Mouse (Mus musculus) CH12.LX (cell line): ENCODE data around the gene 4930404N11Rik. TPM values are rescaled to one million over a fixed set of nuclear protein-coding genes. Genes with fewer than 3 reads are reported as not detected.

ENCODE experiments used
- DNase-seq: peaks from one replicate; pipeline ENCODE4 v3.0.0-alpha.2; 2013; ENCODE audit errors: extremely low read depth
- H3K27ac ChIP-seq: 2 replicates; pipeline ENCODE4 v1.5.1; 2012; ENCODE audit warnings: low read depth, mild to moderate bottlenecking, control low read depth, moderate library complexity; ENCODE audit not compliant: insufficient read depth
- H3K27me3 ChIP-seq: replicated peaks from 2 replicates; pipeline ENCODE3; 2012; ENCODE audit warnings: inconsistent platforms
- H3K36me3 ChIP-seq, 2 experiments: replicated peaks in 1 of 2; 2 replicates each; pipeline versions ENCODE3 to v1.6.1; 2012; ENCODE audit warnings: inconsistent platforms in 1 of 2, low read length in 1 of 2, mild to moderate bottlenecking in 1 of 2, mixed read lengths in 1 of 2, moderate library complexity in 1 of 2; ENCODE audit not compliant: control insufficient read depth in 1 of 2, insufficient read depth in 1 of 2
- H3K4me1 ChIP-seq, 2 experiments: 2 replicates each; pipeline ENCODE4 v1.6.1; 2012; ENCODE audit warnings: inconsistent platforms in 1 of 2, moderate library complexity in 1 of 2; ENCODE audit not compliant: insufficient read depth in 2 of 2, control insufficient read depth in 1 of 2
- H3K4me2 ChIP-seq: 2 replicates; pipeline ENCODE4 v1.6.1; 2012; ENCODE audit warnings: low read depth, mild to moderate bottlenecking, control low read depth; ENCODE audit not compliant: poor library complexity, insufficient read depth, severe bottlenecking
- H3K4me3 ChIP-seq, 3 experiments: fragments of 150-350 bp in 1 of 3; sonication (generic) in 1 of 3; replicated peaks in 1 of 3; 2 replicates each; pipeline versions ENCODE3 to v1.5.1; 2011 to 2012; ENCODE audit warnings: low read depth in 2 of 3, low read length in 2 of 3, mild to moderate bottlenecking in 2 of 3, moderate library complexity in 2 of 3, control low read depth in 1 of 3, improper control_type of control experiment in 1 of 3, inconsistent platforms in 1 of 3, mixed read lengths in 1 of 3; ENCODE audit not compliant: poor library complexity in 1 of 3
- H3K79me2 ChIP-seq: replicated peaks from 2 replicates; pipeline ENCODE4 v1.6.1; 2012; ENCODE audit warnings: mild to moderate bottlenecking, moderate library complexity; ENCODE audit not compliant: control insufficient read depth, poor library complexity, insufficient read depth, severe bottlenecking; ENCODE audit errors: extremely low read depth
- H3K9ac ChIP-seq: 2 replicates; pipeline ENCODE4 v1.6.1; 2012; ENCODE audit warnings: low read depth, mild to moderate bottlenecking, control low read depth, moderate library complexity; ENCODE audit not compliant: insufficient read depth
- H3K9me3 ChIP-seq: replicated peaks from 2 replicates; pipeline ENCODE3; 2012; ENCODE audit warnings: low read length, inconsistent platforms, mixed read lengths
- BHLHE40 ChIP-seq: IDR thresholded peaks from 2 replicates; pipeline ENCODE4 v1.6.1; 2011; ENCODE audit warnings: mild to moderate bottlenecking, low read depth, low read length, improper control_type of control experiment
- CHD2 ChIP-seq: IDR thresholded peaks from 2 replicates; pipeline ENCODE4 v1.6.1; 2011; ENCODE audit warnings: low read length, improper control_type of control experiment
- CTCF ChIP-seq, 2 experiments: IDR thresholded peaks in 1 of 2; conservative IDR thresholded peaks in 1 of 2; 2 replicates each; pipeline ENCODE4 v1.5.1; 2011 to 2012; ENCODE audit warnings: low read depth in 2 of 2, low read length in 2 of 2, improper control_type of control experiment in 1 of 2, inconsistent platforms in 1 of 2, mild to moderate bottlenecking in 1 of 2, moderate library complexity in 1 of 2
- ELF1 ChIP-seq: IDR thresholded peaks from 2 replicates; pipeline ENCODE4 v1.6.1; 2014; ENCODE audit warnings: low read depth, mild to moderate bottlenecking, inconsistent platforms, low read length, improper control_type of control experiment
- EP300 ChIP-seq: IDR thresholded peaks from 2 replicates; pipeline ENCODE4 v1.6.1; 2011; ENCODE audit warnings: low read length, improper control_type of control experiment
- ETS1 ChIP-seq: conservative IDR thresholded peaks from 2 replicates; pipeline ENCODE4 v1.6.1; 2012; ENCODE audit warnings: low read depth, mild to moderate bottlenecking, inconsistent platforms, low read length, improper control_type of control experiment, moderate library complexity
- HCFC1 ChIP-seq: IDR thresholded peaks from 2 replicates; pipeline ENCODE4 v1.6.1; 2012; ENCODE audit warnings: low read depth, mild to moderate bottlenecking, inconsistent platforms, low read length, improper control_type of control experiment
- JUND ChIP-seq: conservative IDR thresholded peaks from 2 replicates; pipeline ENCODE4 v1.6.1; 2011; ENCODE audit warnings: low read depth, low read length, improper control_type of control experiment
- KAT2A ChIP-seq: IDR thresholded peaks from 2 replicates; pipeline ENCODE4 v1.6.1; 2012; ENCODE audit warnings: low read length, improper control_type of control experiment, inconsistent platforms; ENCODE audit not compliant: insufficient replicate concordance
- MAX ChIP-seq: IDR thresholded peaks from 2 replicates; pipeline ENCODE4 v1.6.1; 2011; ENCODE audit warnings: low read length, improper control_type of control experiment
- MEF2A ChIP-seq: IDR thresholded peaks from 2 replicates; pipeline ENCODE4 v1.6.1; 2014; ENCODE audit warnings: low read depth, mild to moderate bottlenecking, inconsistent platforms, low read length, improper control_type of control experiment, borderline replicate concordance
- MXI1 ChIP-seq: IDR thresholded peaks from 2 replicates; pipeline ENCODE4 v1.6.1; 2011; ENCODE audit warnings: mild to moderate bottlenecking, low read depth, low read length, improper control_type of control experiment
- NRF1 ChIP-seq: IDR thresholded peaks from 2 replicates; pipeline ENCODE4 v1.6.1; 2014; ENCODE audit warnings: low read depth, mild to moderate bottlenecking, inconsistent platforms, low read length, improper control_type of control experiment, moderate library complexity
- POLR2AphosphoS2 ChIP-seq: IDR thresholded peaks from 2 replicates; pipeline ENCODE4 v1.6.1; 2011; ENCODE audit warnings: low read depth, low read length, improper control_type of control experiment
- RAD21 ChIP-seq: IDR thresholded peaks from 2 replicates; pipeline ENCODE4 v1.6.1; 2011; ENCODE audit warnings: low read depth, mild to moderate bottlenecking, low read length, improper control_type of control experiment, moderate library complexity
- SIN3A ChIP-seq: IDR thresholded peaks from 2 replicates; pipeline ENCODE4 v1.6.1; 2012; ENCODE audit warnings: low read length, improper control_type of control experiment, inconsistent platforms
- SMC3 ChIP-seq: IDR thresholded peaks from 2 replicates; pipeline ENCODE4 v1.6.1; 2011; ENCODE audit warnings: low read depth, low read length, improper control_type of control experiment
- TCF12 ChIP-seq: IDR thresholded peaks from 2 replicates; pipeline ENCODE4 v1.6.1; 2014; ENCODE audit warnings: low read depth, mild to moderate bottlenecking, inconsistent platforms, low read length, improper control_type of control experiment
- USF2 ChIP-seq: conservative IDR thresholded peaks from 2 replicates; pipeline ENCODE4 v1.6.1; 2011; ENCODE audit warnings: low read depth, low read length, improper control_type of control experiment
- ZNF384 ChIP-seq: IDR thresholded peaks from 2 replicates; pipeline ENCODE4 v1.6.1; 2012; ENCODE audit warnings: low read depth, low read length, improper control_type of control experiment, inconsistent platforms
- dilution Hi-C: fragments of 300-500 bp; cut with MboI; formaldehyde crosslinking; loops from 2 replicates; pipeline ENCODE4 v1.14.3; 2020; ENCODE audit warnings: low sequenced_read_pairs; ENCODE audit not compliant: extremely low pct_unique_long_range_greater_than_20kb, extremely low pct_ligation_motif_present
- in situ Hi-C: fragments of 300-500 bp; cut with MboI; formaldehyde crosslinking; loops from 3 replicates; pipeline ENCODE4 v1.14.3; 2019; ENCODE audit warnings: low sequenced_read_pairs, low pct_ligation_motif_present, low pct_unique_long_range_greater_than_20kb, mixed read lengths
- polyA plus RNA-seq: library from polyadenylated mRNA; unstranded; fragments of >175 nt; gene quantifications from 2 replicates; pipeline ENCODE4 v1.2.1, GENCODE M21; 2012; ENCODE audit warnings: low read depth; ENCODE audit not compliant: insufficient read length
- total RNA-seq, 2 experiments: library from RNA; depleted of rRNA; stranded (reverse); fragments of 300-350 nt in 1 of 2; fragments of >200 nt in 1 of 2; gene quantifications; 2 replicates each; pipeline ENCODE4 v1.2.3; 2012 to 2014

The 4930404N11Rik gene
- total and polyA plus RNA-seq, 3 experiments = 0.23 to 5.2 (median 2.7) TPM

GRCm38 (mm10) chr10:81317273-81317672 is 48.3 kb downstream of the 4930404N11Rik start:
- no peak for DNase-seq
- H3K4me2 ChIP-seq = no peak overlapping the region
- H3K4me3 ChIP-seq = no peak overlapping the region
- in situ Hi-C loops (no loop called here), dilution Hi-C loops (no loop called here)
- no peak overlapping the region for H3K27ac ChIP-seq
- peaks cover 12 to 29% of the 10 kb centered on the region in 2 experiments; a peak in 3 of 4 replicates for H3K4me1 ChIP-seq
- no peak overlapping the region for H3K9ac ChIP-seq
- H3K36me3 ChIP-seq = peaks cover 60 to 74% of the 10 kb centered on the region in 2 experiments
- peaks cover 12% of the 10 kb centered on the region for H3K79me2 ChIP-seq
- H3K27me3 ChIP-seq = no peaks in the 10 kb centered on the region
- TF ChIP-seq SMC3 (no peak), MAX (no peak), SIN3A (no peak), USF2 (no peak), ZNF384 (no peak), CHD2 (no peak), MEF2A (no peak), ELF1 (no peak), KAT2A (no peak), NRF1 (no peak), EP300 (no peak), BHLHE40 (no peak), CTCF (conservative IDR thresholded peaks at IDR 0.05 in 1 of 2, IDR thresholded peaks at IDR 0.05 in 1 of 2; ENCODE audit: low read depth in 2 of 2, low read length in 2 of 2) (no peak), POLR2AphosphoS2 (no peak), MXI1 (no peak), TCF12 (no peak), HCFC1 (no peak), JUND (no peak), ETS1 (no peak)
- H3K9me3 ChIP-seq = no peaks in the 10 kb centered on the region

- H3K79me2 ChIP-seq = peaks cover 4% of the 10 kb centered on the region
- DNase-seq = no peak
- TF ChIP-seq MAX (no peak), CTCF (conservative IDR thresholded peaks at IDR 0.05 in 1 of 2, IDR thresholded peaks at IDR 0.05 in 1 of 2; ENCODE audit: low read depth in 2 of 2, low read length in 2 of 2) (peak in 1 of 2 experiments; percentile 59; a peak in 2 of 4 replicates), SMC3 (peak; percentile 49), RAD21 (peak; percentile 36)
- H3K27me3 ChIP-seq = no peaks in the 10 kb centered on the region
- H3K36me3 ChIP-seq = peaks cover 66 to 80% of the 10 kb centered on the region in 2 experiments
- H3K4me1 ChIP-seq = peaks cover 10 to 23% of the 10 kb centered on the region in 2 experiments; a peak in 3 of 4 replicates
- dilution Hi-C loops (no loop called here), in situ Hi-C loops (no loop called here)
- no peaks in the 10 kb centered on the region for H3K9me3 ChIP-seq
- H3K27ac ChIP-seq = no peak overlapping the region
- H3K4me2 ChIP-seq = no peak overlapping the region
- no peak overlapping the region for H3K4me3 ChIP-seq
- no peak overlapping the region for H3K9ac ChIP-seq
These were observed 49.1 kb downstream of the 4930404N11Rik start for GRCm38 (mm10) chr10:81316338-81317060.
